Comparison of ENCODE assay signal across 8 mouse cellular contexts in genomic region chr2:78049248-78049874, GRCm38 (mm10).
DNase-seq lines count a peak whose midpoint lies in the region; ATAC-seq and TF ChIP-seq lines count a peak whose summit lies in the region.

No protein-coding gene starts in this region.

- H3K27me3 ChIP-seq in E14TG2a.4 (ENCODE audit: insufficient read depth, low read length) = no peaks in the 10 kb centered on the region
- no peaks in the 10 kb centered on the region for H3K27me3 ChIP-seq in forebrain, embryonic 14.5 days (replicated peaks; ENCODE audit: control insufficient read depth, insufficient read depth, low read length)
- no peaks in the 10 kb centered on the region for H3K27me3 ChIP-seq in heart, postnatal 0 days (ENCODE audit: control insufficient read depth, insufficient read depth, low read length)
- H3K27me3 ChIP-seq in liver, embryonic 13.5 days = no peaks in the 10 kb centered on the region
- H3K27me3 ChIP-seq in neural tube, embryonic 11.5 days (ENCODE audit: control insufficient read depth, insufficient read depth, low read length) = no peaks in the 10 kb centered on the region
- no peaks in the 10 kb centered on the region for H3K27me3 ChIP-seq in stomach, postnatal 0 days (ENCODE audit: control insufficient read depth, insufficient read depth, low read length)

- no peaks in the 10 kb centered on the region for H3K36me3 ChIP-seq in E14TG2a.4 (ENCODE audit: insufficient read depth, low read length)
- no peaks in the 10 kb centered on the region for H3K36me3 ChIP-seq in forebrain, embryonic 14.5 days (ENCODE audit: control insufficient read depth, insufficient read depth, low read length)
- H3K36me3 ChIP-seq in heart, postnatal 0 days (replicated peaks; ENCODE audit: control insufficient read depth, insufficient read depth, low read length) = no peaks in the 10 kb centered on the region
- H3K36me3 ChIP-seq in liver, embryonic 13.5 days = no peaks in the 10 kb centered on the region
- no peaks in the 10 kb centered on the region for H3K36me3 ChIP-seq in neural tube, embryonic 11.5 days (ENCODE audit: control insufficient read depth, insufficient read depth, low read length)
- no peaks in the 10 kb centered on the region for H3K36me3 ChIP-seq in stomach, postnatal 0 days (ENCODE audit: control insufficient read depth, insufficient read depth, low read length)

- peak overlapping the region; percentile 45 for H3K4me2 ChIP-seq in forebrain, embryonic 14.5 days (ENCODE audit: low read length)
- peak overlapping the region; percentile 54 for H3K4me2 ChIP-seq in heart, postnatal 0 days (ENCODE audit: low read depth, low read length)
- peak overlapping the region; percentile 39 for H3K4me2 ChIP-seq in liver, embryonic 13.5 days
- H3K4me2 ChIP-seq in neural tube, embryonic 11.5 days (ENCODE audit: low read depth) = peak overlapping the region; percentile 19; the same call in 1 of the 2 replicates
- peak overlapping the region; percentile 58 for H3K4me2 ChIP-seq in stomach, postnatal 0 days (replicated peaks; ENCODE audit: low read depth)

- ATAC-seq in cerebellum, adult (ENCODE audit: insufficient number of reproducible peaks, low FRiP score, low TSS enrichment) = peak; percentile 80
- peak; percentile 89 for ATAC-seq in forebrain, embryonic 14.5 days
- ATAC-seq in heart, postnatal 0 days (ENCODE audit: insufficient read depth, low read depth) = peak; percentile 44; the same call in 1 of the 2 replicates
- ATAC-seq in liver, embryonic 13.5 days (ENCODE audit: low read depth) = peak; percentile 62; the same call in 1 of the 2 replicates
- peak; percentile 69 for ATAC-seq in neural tube, embryonic 11.5 days (ENCODE audit: insufficient read depth, low FRiP score, low TSS enrichment)
- peak; percentile 97 for ATAC-seq in stomach, postnatal 0 days (ENCODE audit: low FRiP score, low TSS enrichment)

- no peak overlapping the region for H3K4me3 ChIP-seq in E14TG2a.4 (replicated peaks; ENCODE audit: low read length)
- H3K4me3 ChIP-seq in forebrain, embryonic 14.5 days (ENCODE audit: low read depth, low read length) = peak overlapping the region; percentile 8; the same call in 1 of the 2 replicates
- H3K4me3 ChIP-seq in heart, postnatal 0 days (ENCODE audit: low read depth, low read length) = peak overlapping the region; percentile 22
- H3K4me3 ChIP-seq in liver, embryonic 13.5 days (replicated peaks) = no peak overlapping the region
- H3K4me3 ChIP-seq in neural tube, embryonic 11.5 days (ENCODE audit: low read depth, low read length) = no peak overlapping the region
- H3K4me3 ChIP-seq in stomach, postnatal 0 days (ENCODE audit: low read depth, low read length) = peak overlapping the region; percentile 31

- no peak overlapping the region for H3K27ac ChIP-seq in forebrain, embryonic 14.5 days (ENCODE audit: low read depth, low read length)
- no peak overlapping the region for H3K27ac ChIP-seq in heart, postnatal 0 days (ENCODE audit: low read depth)
- no peak overlapping the region for H3K27ac ChIP-seq in liver, embryonic 13.5 days
- H3K27ac ChIP-seq in neural tube, embryonic 11.5 days (ENCODE audit: low read depth, low read length) = no peak overlapping the region
- H3K27ac ChIP-seq in stomach, postnatal 0 days (replicated peaks) = peak overlapping the region; percentile 30

- WGBS in forebrain, embryonic 14.5 days = 24% methylated on average over 8 of the region's 8 CpGs
- WGBS in heart, postnatal 0 days = 25% methylated on average over 8 of the region's 8 CpGs
- WGBS in liver, embryonic 13.5 days (ENCODE audit: insufficient replicate concordance) = 18% methylated on average over 8 of the region's 8 CpGs
- 17% methylated on average over 8 of the region's 8 CpGs for WGBS in neural tube, embryonic 11.5 days
- WGBS in stomach, postnatal 0 days = 13% methylated on average over 8 of the region's 8 CpGs

- H3K9me3 ChIP-seq in E14TG2a.4 (ENCODE audit: low read length) = no peaks in the 10 kb centered on the region
- H3K9me3 ChIP-seq in forebrain, embryonic 14.5 days (replicated peaks; ENCODE audit: control insufficient read depth, low read length) = no peaks in the 10 kb centered on the region
- H3K9me3 ChIP-seq in heart, postnatal 0 days (replicated peaks; ENCODE audit: control insufficient read depth, low read length) = no peaks in the 10 kb centered on the region
- H3K9me3 ChIP-seq in liver, embryonic 13.5 days (replicated peaks) = no peaks in the 10 kb centered on the region
- no peaks in the 10 kb centered on the region for H3K9me3 ChIP-seq in neural tube, embryonic 11.5 days (ENCODE audit: control insufficient read depth, low read length)
- no peaks in the 10 kb centered on the region for H3K9me3 ChIP-seq in stomach, postnatal 0 days (ENCODE audit: control insufficient read depth, low read length)

- no peak overlapping the region for H3K9ac ChIP-seq in forebrain, embryonic 14.5 days (ENCODE audit: low read length)
- H3K9ac ChIP-seq in heart, postnatal 0 days (replicated peaks; ENCODE audit: low read depth, low read length) = no peak overlapping the region
- no peak overlapping the region for H3K9ac ChIP-seq in liver, embryonic 13.5 days
- H3K9ac ChIP-seq in neural tube, embryonic 11.5 days (ENCODE audit: low read length) = no peak overlapping the region
- H3K9ac ChIP-seq in stomach, postnatal 0 days (ENCODE audit: low read length) = no peak overlapping the region

- TF ChIP-seq CTCF in E14TG2a.4 (conservative IDR thresholded peaks at IDR 0.05; ENCODE audit: low read length) = peak; percentile 63
- peak; percentile 86 for TF ChIP-seq CTCF in heart, postnatal 0 days (IDR thresholded peaks at IDR 0.05; ENCODE audit: low read depth)
- peak; percentile 96 for TF ChIP-seq CTCF in stomach, postnatal 0 days (IDR thresholded peaks at IDR 0.05; ENCODE audit: low read depth)

- DNase-seq in forebrain, embryonic 14.5 days (ENCODE audit: low spot score) = peak; percentile 94
- peak; percentile 88 for DNase-seq in heart, postnatal 0 days (ENCODE audit: low spot score)
- peak; percentile 74 to 86 for DNase-seq in kidney, postnatal 36 days
- peak; percentile 23 for DNase-seq in liver, embryonic 13.5 days
- peak; percentile 81 for DNase-seq in neural tube, embryonic 11.5 days (ENCODE audit: low spot score)
- DNase-seq in stomach, postnatal 0 days (ENCODE audit: low spot score) = peak; percentile 89

- TF ChIP-seq EP300 in heart, postnatal 0 days (IDR thresholded peaks at IDR 0.05; ENCODE audit: low read depth) = no peak
- no peak for TF ChIP-seq EP300 in stomach, postnatal 0 days (optimal IDR thresholded peaks at IDR 0.05)

- peaks cover 4% of the 10 kb centered on the region; the same call in 1 of the 2 replicates for H3K4me1 ChIP-seq in E14TG2a.4 (replicated peaks; ENCODE audit: low read depth, low read length)
- no peaks in the 10 kb centered on the region; the same call in 1 of the 2 replicates for H3K4me1 ChIP-seq in forebrain, embryonic 14.5 days (ENCODE audit: control insufficient read depth, insufficient read depth, low read length)
- H3K4me1 ChIP-seq in heart, postnatal 0 days (ENCODE audit: control insufficient read depth, insufficient read depth) = no peaks in the 10 kb centered on the region
- H3K4me1 ChIP-seq in liver, embryonic 13.5 days (replicated peaks) = peaks cover 4% of the 10 kb centered on the region; the same call in 1 of the 2 replicates
- H3K4me1 ChIP-seq in neural tube, embryonic 11.5 days (ENCODE audit: control insufficient read depth, insufficient read depth, low read length) = no peaks in the 10 kb centered on the region
- no peaks in the 10 kb centered on the region for H3K4me1 ChIP-seq in stomach, postnatal 0 days (replicated peaks; ENCODE audit: control insufficient read depth, insufficient read depth)

Comparison
In these comparisons a context has a peak if more than half of its experiments do, and no peak if none do; other contexts are left out.
1. H3K4me3 ChIP-seq: peak in forebrain, embryonic 14.5 days (single experiment), heart, postnatal 0 days (single experiment) and stomach, postnatal 0 days (single experiment); none in E14TG2a.4 (single experiment), liver, embryonic 13.5 days (single experiment) and neural tube, embryonic 11.5 days (single experiment).
2. ATAC-seq: peak in every context shown above with its lines; median percentile 97 in stomach, postnatal 0 days; 89 in forebrain, embryonic 14.5 days; 80 in cerebellum, adult; 69 in neural tube, embryonic 11.5 days; 62 in liver, embryonic 13.5 days; 44 in heart, postnatal 0 days.
3. DNase-seq: peak in every context shown above with its lines; median percentile 94 in forebrain, embryonic 14.5 days; 89 in stomach, postnatal 0 days; 88 in heart, postnatal 0 days; 81 in neural tube, embryonic 11.5 days; 80 in kidney, postnatal 36 days; 23 in liver, embryonic 13.5 days.
4. Peak in every context shown above with its lines, with median percentiles within 50 percentile points of each other: CTCF ChIP-seq and H3K4me2 ChIP-seq.